Mouse (Mus musculus) liver, embryonic 15.5 days (tissue): Measurements from ENCODE around the gene Apoc2. TPM values are rescaled to one million over a fixed set of nuclear protein-coding genes. Genes with fewer than 3 reads are reported as not detected.

Experiments used
- ATAC-seq: fragments of 200-750 bp; cut with Nextera tagmentation; 2 replicates; pipeline ENCODE4 v1.8.0; 2017; ENCODE audit warnings: moderate number of reproducible peaks, mild to moderate bottlenecking, moderate library complexity; ENCODE audit not compliant: insufficient read depth
- H3K27ac ChIP-seq: fragments of 300-500 bp; sonication (generic); replicated peaks from 2 replicates; pipeline ENCODE4 v1.5.1; 2015; ENCODE audit warnings: mild to moderate bottlenecking, inconsistent platforms
- H3K27me3 ChIP-seq: fragments of 300-500 bp; sonication (generic); 2 replicates; pipeline ENCODE4 v1.6.1; 2015; ENCODE audit warnings: mild to moderate bottlenecking, inconsistent platforms
- H3K36me3 ChIP-seq: fragments of 300-500 bp; sonication (generic); replicated peaks from 2 replicates; pipeline ENCODE4 v1.6.1; 2015; ENCODE audit warnings: moderate library complexity, mild to moderate bottlenecking, inconsistent platforms
- H3K4me1 ChIP-seq: fragments of 300-500 bp; sonication (generic); replicated peaks from 2 replicates; pipeline ENCODE4 v1.6.1; 2015; ENCODE audit warnings: inconsistent platforms
- H3K4me2 ChIP-seq: fragments of 300-500 bp; sonication (generic); 2 replicates; pipeline ENCODE4 v1.6.1; 2015; ENCODE audit warnings: moderate library complexity, mild to moderate bottlenecking, inconsistent platforms
- H3K4me3 ChIP-seq: fragments of 300-500 bp; sonication (generic); replicated peaks from 2 replicates; pipeline ENCODE4 v1.5.1; 2015; ENCODE audit warnings: mild to moderate bottlenecking, inconsistent platforms
- H3K9ac ChIP-seq: fragments of 300-500 bp; sonication (generic); 2 replicates; pipeline ENCODE4 v1.6.1; 2015; ENCODE audit warnings: moderate library complexity, mild to moderate bottlenecking, inconsistent platforms
- H3K9me3 ChIP-seq: fragments of 300-500 bp; sonication (generic); replicated peaks from 2 replicates; pipeline ENCODE4 v1.6.1; 2016; ENCODE audit warnings: inconsistent platforms
- WGBS: fragments of 180-500 bp; shearing (Covaris S2); methylation state at CpG from one replicate; pipeline ENCODE4 v1.1.7; 2015; ENCODE audit warnings: mixed read lengths; ENCODE audit not compliant: insufficient replicate concordance; 5-methylcytosine and 5-hydroxymethylcytosine counted together
- polyA plus RNA-seq: library from polyadenylated mRNA; unstranded; fragments of >200 nt; fragmentation: Nextera tagmentation; extraction: Ambion mirVana; gene quantifications from 2 replicates; pipeline ENCODE4 v1.2.1, GENCODE M21; 2015

The Apoc2 gene
- polyA plus RNA-seq, 1 experiment from 2014 or later, result 1,160 TPM

DNA sequence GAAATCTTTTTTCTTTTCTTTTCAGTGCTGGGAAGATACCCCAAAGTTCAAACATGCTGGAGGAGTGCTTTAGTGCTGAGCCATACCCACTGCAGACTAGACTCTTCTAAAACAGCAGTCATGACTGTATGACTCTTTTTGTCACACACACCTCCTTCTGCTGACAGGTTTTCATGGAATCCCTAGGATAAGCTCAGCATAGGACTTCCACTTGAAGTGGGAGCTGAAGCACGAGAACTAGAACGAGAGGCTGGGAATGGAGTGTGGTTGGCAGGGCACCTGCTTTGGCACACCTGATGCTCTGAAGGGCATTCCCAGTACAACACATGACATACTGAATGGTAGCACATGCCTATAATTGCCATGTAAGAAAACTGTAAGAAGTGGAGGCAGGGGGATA, 25.1 kb downstream of the Apoc2 start:
- no peak overlapping the region for H3K9ac ChIP-seq
- H3K27ac ChIP-seq, result no peak overlapping the region
- WGBS, result 85% methylated on average over 2 of the region's 2 CpGs
- no peak for ATAC-seq
- H3K27me3 ChIP-seq, result no peaks in the 10 kb centered on the region
- H3K36me3 ChIP-seq, result peaks cover 83% of the 10 kb centered on the region
- H3K4me3 ChIP-seq, result no peak overlapping the region
- H3K9me3 ChIP-seq, result no peaks in the 10 kb centered on the region
- H3K4me1 ChIP-seq, result peaks cover 21% of the 10 kb centered on the region
- no peak overlapping the region for H3K4me2 ChIP-seq

DNA sequence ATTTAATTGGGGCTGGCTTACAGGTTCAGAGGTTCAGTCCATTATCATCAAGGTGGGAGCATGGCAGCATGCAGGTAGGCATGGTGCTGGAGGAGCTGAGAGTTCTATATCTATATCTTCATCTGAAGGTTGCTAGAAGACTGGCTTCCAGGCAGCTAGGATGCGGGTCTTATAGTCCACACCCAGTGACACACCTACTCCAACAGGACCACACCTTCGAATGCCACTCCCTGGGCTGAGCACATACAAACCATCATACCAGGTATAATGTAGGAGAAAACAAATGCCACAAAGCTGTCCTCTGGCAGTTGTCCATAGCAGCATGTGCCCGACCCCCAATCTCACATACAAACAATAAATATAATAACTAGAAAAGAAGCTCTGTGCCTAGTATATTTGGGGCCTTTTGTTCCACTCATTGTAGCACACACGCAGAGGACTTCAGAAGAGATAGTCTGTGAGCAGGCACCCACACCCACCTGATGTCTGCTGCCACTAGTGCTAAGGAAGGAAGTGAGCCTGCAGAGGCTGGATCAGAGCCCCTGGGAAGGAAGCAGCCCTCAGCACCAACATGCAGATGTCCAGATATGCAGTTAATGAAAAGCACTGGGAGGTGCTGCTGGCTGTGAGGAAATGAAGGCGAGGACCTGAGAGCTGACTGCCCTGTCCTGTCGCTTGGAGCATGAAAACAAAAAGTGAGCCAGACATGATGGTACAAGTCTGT, 26.5 kb downstream of the Apoc2 start:
- H3K27ac ChIP-seq, result peak overlapping the region; percentile 25; the same call in 1 of the 2 replicates
- WGBS, result 42% methylated on average over 6 of the region's 6 CpGs
- peak; percentile 58 for ATAC-seq
- H3K4me2 ChIP-seq, result 0 out of 2 replicates have a peak overlapping the region, but pooled peaks have one; percentile 2
- H3K36me3 ChIP-seq, result peaks cover 93% of the 10 kb centered on the region
- H3K27me3 ChIP-seq, result no peaks in the 10 kb centered on the region
- no peaks in the 10 kb centered on the region for H3K9me3 ChIP-seq
- peaks cover 21% of the 10 kb centered on the region for H3K4me1 ChIP-seq
- no peak overlapping the region for H3K4me3 ChIP-seq
- H3K9ac ChIP-seq, result no peak overlapping the region

GRCm38 (mm10) chr7:19641223-19641622, 36.5 kb downstream of the Apoc2 start:
- WGBS, result 85% methylated on average over 4 of the region's 4 CpGs
- H3K27me3 ChIP-seq, result no peaks in the 10 kb centered on the region
- H3K9ac ChIP-seq, result no peak overlapping the region
- H3K9me3 ChIP-seq, result no peaks in the 10 kb centered on the region
- H3K4me1 ChIP-seq, result no peaks in the 10 kb centered on the region
- ATAC-seq, result no peak
- H3K27ac ChIP-seq, result no peak overlapping the region
- H3K4me3 ChIP-seq, result no peak overlapping the region
- peaks cover 100% of the 10 kb centered on the region for H3K36me3 ChIP-seq
- H3K4me2 ChIP-seq, result no peak overlapping the region

- no peaks in the 10 kb centered on the region for H3K9me3 ChIP-seq
- ATAC-seq, result no peak
- H3K36me3 ChIP-seq, result peaks cover 85% of the 10 kb centered on the region
- H3K27me3 ChIP-seq, result no peaks in the 10 kb centered on the region
- H3K4me1 ChIP-seq, result peaks cover 27% of the 10 kb centered on the region
- no peak overlapping the region for H3K4me3 ChIP-seq
- H3K9ac ChIP-seq, result no peak overlapping the region
- no peak overlapping the region for H3K27ac ChIP-seq
- WGBS, result 78% methylated on average over 11 of the region's 11 CpGs
- H3K4me2 ChIP-seq, result no peak overlapping the region
These were observed 42.5 kb downstream of the Apoc2 start for GRCm38 (mm10) chr7:19635074-19635827.

- H3K36me3 ChIP-seq, result peaks cover 78% of the 10 kb centered on the region
These were observed 43.1 kb downstream of the Apoc2 start for GRCm38 (mm10) chr7:19634591-19634990.

DNA sequence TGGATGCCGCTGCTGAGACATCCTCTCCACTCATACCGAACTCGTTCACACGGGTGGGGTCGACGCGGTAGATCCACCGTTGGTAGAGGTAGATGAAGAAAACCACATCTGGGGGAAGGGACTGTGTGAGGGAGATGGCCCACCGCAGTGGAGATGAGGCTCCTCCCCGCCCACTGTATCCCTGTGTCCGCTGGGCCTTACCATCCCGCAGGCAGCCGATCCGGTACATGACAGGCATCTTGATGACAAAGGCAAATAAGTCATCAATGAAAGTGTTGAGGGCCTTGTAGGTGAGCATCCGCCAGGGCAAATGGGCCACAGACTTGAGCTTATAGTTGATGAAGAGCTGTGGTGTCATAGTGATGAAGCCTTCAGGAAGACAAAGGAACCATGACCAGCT, 43.9 kb downstream of the Apoc2 start:
- Histone ChIP-seq H3K9ac (no peak overlapping the region), H3K4me3 (no peak overlapping the region), H3K36me3 (peaks cover 71% of the 10 kb centered on the region), H3K27ac (no peak overlapping the region), H3K4me1 (peaks cover 40% of the 10 kb centered on the region), H3K27me3 (no peaks in the 10 kb centered on the region), H3K9me3 (no peaks in the 10 kb centered on the region), H3K4me2 (no peak overlapping the region)
- no peak for ATAC-seq
- WGBS, result 73% methylated on average over 15 of the region's 15 CpGs

More at GRCm38 (mm10) chr7:19634591-19634990, 43.1 kb downstream of the Apoc2 start:
- H3K27ac ChIP-seq, result no peak overlapping the region
- ATAC-seq, result no peak
- no peaks in the 10 kb centered on the region for H3K27me3 ChIP-seq
- no peaks in the 10 kb centered on the region for H3K9me3 ChIP-seq
- peaks cover 33% of the 10 kb centered on the region for H3K4me1 ChIP-seq
- H3K4me3 ChIP-seq, result no peak overlapping the region
- WGBS, result 80% methylated on average over 2 of the region's 2 CpGs
- H3K4me2 ChIP-seq, result no peak overlapping the region
- no peak overlapping the region for H3K9ac ChIP-seq

DNA sequence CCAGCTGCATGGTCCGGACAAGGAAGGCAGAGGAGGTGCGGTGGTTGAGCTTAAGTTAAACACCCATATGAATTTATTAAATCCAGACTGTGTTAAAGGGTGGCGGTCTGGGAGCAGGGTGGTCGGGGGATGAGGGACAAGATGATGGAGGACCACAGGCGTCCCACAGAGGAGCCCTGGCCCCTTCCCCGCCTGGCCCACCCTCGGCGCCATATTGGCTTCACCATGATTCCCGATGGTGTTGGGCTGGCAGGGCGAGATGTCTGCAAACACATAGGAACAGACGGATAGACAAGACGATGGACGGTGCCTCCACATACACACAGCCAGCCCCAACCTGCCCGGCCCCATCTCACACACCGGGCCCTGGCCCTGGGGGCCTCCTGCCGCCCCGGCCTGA, 44.5 kb downstream of the Apoc2 start:
- Histone ChIP-seq H3K27me3 (no peaks in the 10 kb centered on the region), H3K4me3 (no peak overlapping the region), H3K27ac (peak overlapping the region; percentile 75), H3K36me3 (peaks cover 64% of the 10 kb centered on the region), H3K9ac (no peak overlapping the region; the same call in 1 of the 2 replicates), H3K9me3 (no peaks in the 10 kb centered on the region), H3K4me1 (peaks cover 47% of the 10 kb centered on the region), H3K4me2 (peak overlapping the region; percentile 45)
- WGBS, result 78% methylated on average over 17 of the region's 17 CpGs
- ATAC-seq, result no peak

DNA sequence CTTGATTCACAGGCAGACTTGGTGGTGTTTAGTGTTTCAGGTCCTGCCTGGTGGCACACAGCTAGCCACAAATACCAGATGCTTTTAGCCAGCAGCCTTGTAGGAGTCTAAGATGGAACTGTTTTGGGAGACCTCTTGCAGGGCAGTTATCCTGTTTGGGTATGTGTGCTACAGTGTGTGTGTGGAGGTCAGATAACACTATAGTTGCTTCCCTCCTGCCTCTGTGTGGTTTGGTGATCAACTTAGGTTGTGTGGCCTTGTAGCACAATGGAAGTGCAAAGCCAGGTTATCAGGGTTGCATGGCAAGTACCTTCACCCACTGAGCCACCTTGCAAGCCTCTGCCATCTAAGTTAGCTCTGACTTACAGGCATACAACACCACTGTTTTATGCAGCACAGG, 45.0 kb downstream of the Apoc2 start:
- H3K36me3 ChIP-seq, result peaks cover 60% of the 10 kb centered on the region
- peak overlapping the region; percentile 45 for H3K4me2 ChIP-seq
- peak overlapping the region; percentile 8; the same call in 1 of the 2 replicates for H3K9ac ChIP-seq

GRCm38 (mm10) chr7:19632275-19632674, 45.5 kb downstream of the Apoc2 start:
- H3K9me3 ChIP-seq, result no peaks in the 10 kb centered on the region
- ATAC-seq, result peak; percentile 36
- H3K4me1 ChIP-seq, result peaks cover 54% of the 10 kb centered on the region
- H3K4me2 ChIP-seq, result peak overlapping the region; percentile 45
- no peaks in the 10 kb centered on the region for H3K27me3 ChIP-seq
- H3K9ac ChIP-seq, result peak overlapping the region; percentile 8; the same call in 1 of the 2 replicates
- 0 out of 2 replicates have a peak overlapping the region, but pooled peaks have one; percentile 5 for H3K4me3 ChIP-seq
- H3K36me3 ChIP-seq, result peaks cover 55% of the 10 kb centered on the region
- peak overlapping the region; percentile 75 for H3K27ac ChIP-seq

More for the DNA sequence above, 45.0 kb downstream of the Apoc2 start:
- H3K27me3 ChIP-seq, result no peaks in the 10 kb centered on the region
- ATAC-seq, result peak; percentile 61
- H3K4me3 ChIP-seq, result no peak overlapping the region
- no peaks in the 10 kb centered on the region for H3K9me3 ChIP-seq
- peak overlapping the region; percentile 75 for H3K27ac ChIP-seq
- H3K4me1 ChIP-seq, result peaks cover 52% of the 10 kb centered on the region

GRCm38 (mm10) chr7:19629361-19629734, 48.4 kb downstream of the Apoc2 start, which contains the start of gene Relb:
TSS of gene Relb (minus strand) at chr7:19629438.
- H3K4me1 ChIP-seq, result peaks cover 54% of the 10 kb centered on the region
- peak within 1 kb of the TSS; percentile 78 for H3K4me3 ChIP-seq
- ATAC-seq, result peak; percentile 44
- H3K27ac ChIP-seq, result peak within 1 kb of the TSS; percentile 83
- no peaks in the 10 kb centered on the region for H3K27me3 ChIP-seq
- no peaks in the 10 kb centered on the region for H3K9me3 ChIP-seq
- peak within 1 kb of the TSS; percentile 100 for H3K4me2 ChIP-seq
- H3K36me3 ChIP-seq, result peaks cover 26% of the 10 kb centered on the region
- under 1% methylated on average over 40 of the region's 41 CpGs for WGBS
- H3K9ac ChIP-seq, result peak within 1 kb of the TSS; percentile 64
